Mouse (Mus musculus): ENCODE results near the gene Mapk1ip1l. TPM values are rescaled to one million over a fixed set of nuclear protein-coding genes. Genes with fewer than 3 reads are reported as not detected.

The Mapk1ip1l gene
- total and polyA plus RNA-seq, 3 experiments = 58.6 to 189 (median 139) TPM

DNA sequence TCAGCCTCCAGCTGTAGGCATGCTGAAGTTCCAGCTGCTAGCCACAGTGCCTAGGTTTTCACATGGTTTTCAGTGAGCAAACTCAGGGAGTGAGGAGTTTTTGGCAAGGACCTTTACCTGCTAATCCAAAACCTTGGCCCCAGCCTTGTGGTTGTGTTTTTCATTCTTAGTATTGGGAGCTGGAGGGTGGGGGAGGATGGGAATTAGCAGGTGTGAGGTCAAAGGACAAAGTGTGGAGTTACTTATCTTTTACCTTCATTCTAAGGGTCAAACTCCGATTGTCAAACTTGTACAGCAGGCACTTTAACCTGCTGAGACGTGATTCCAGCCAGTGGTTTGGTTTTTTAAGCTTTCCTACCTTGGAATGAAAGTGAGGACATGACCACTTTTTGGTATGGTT is 1.8 kb upstream of the Mapk1ip1l start:
- H3K4me1 ChIP-seq (ENCODE audit: insufficient read depth, low read depth, low read length) = peaks cover 31% of the 10 kb centered on the region
- no peak for DNase-seq (ENCODE audit: low spot score)
- ATAC-seq (ENCODE audit: extremely low read depth, insufficient number of reproducible peaks, low FRiP score, poor library complexity, severe bottlenecking) = no peak
- H3K27me3 ChIP-seq (ENCODE audit: insufficient read depth, low read length) = no peaks in the 10 kb centered on the region
- no peak overlapping the region for H3K4me3 ChIP-seq (ENCODE audit: low read depth, low read length)
- TF ChIP-seq GATA2 (IDR thresholded peaks at IDR 0.05; ENCODE audit: borderline replicate concordance, low read depth, low read length) (no peak), POLR2AphosphoS5 (IDR thresholded peaks at IDR 0.05; ENCODE audit: insufficient replicate concordance, low read depth, low read length) (no peak), GATA1 (IDR thresholded peaks at IDR 0.05; ENCODE audit: borderline replicate concordance, low read length) (no peak), CTCF (IDR thresholded peaks at IDR 0.05; ENCODE audit: low read depth, low read length) (no peak), TAL1 (conservative IDR thresholded peaks at IDR 0.05; ENCODE audit: low read depth, low read length) (no peak)
- H3K9me3 ChIP-seq (replicated peaks) = no peaks in the 10 kb centered on the region
- peaks cover 36% of the 10 kb centered on the region for H3K36me3 ChIP-seq (replicated peaks)

DNA sequence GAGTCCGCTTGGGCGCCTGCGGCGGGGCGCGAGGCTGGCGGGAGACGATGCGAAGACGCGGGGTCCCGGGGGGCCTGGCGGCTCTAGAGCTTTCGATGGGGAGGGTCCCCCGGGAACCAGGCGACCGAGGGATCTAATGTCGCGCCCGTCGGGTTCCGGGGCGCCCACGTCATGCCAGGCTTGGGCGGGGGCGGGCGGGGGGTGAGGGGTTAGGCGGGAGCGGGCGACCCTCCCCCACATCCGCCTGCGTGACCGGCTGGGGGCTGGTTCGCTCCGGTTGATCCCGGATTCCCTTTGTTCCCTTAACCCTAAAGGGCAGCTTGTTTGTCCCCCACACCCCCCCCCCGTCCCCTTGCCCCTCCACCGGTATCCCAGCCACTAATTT is 334 bp downstream of the Mapk1ip1l start:
- Histone ChIP-seq H3K4me3 (ENCODE audit: low read depth, low read length) (peak overlapping the region; percentile 94), H3K4me1 (ENCODE audit: insufficient read depth, low read depth, low read length) (peaks cover 43% of the 10 kb centered on the region), H3K9me3 (replicated peaks) (no peaks in the 10 kb centered on the region), H3K36me3 (replicated peaks) (peaks cover 33% of the 10 kb centered on the region), H3K27me3 (ENCODE audit: insufficient read depth, low read length) (no peaks in the 10 kb centered on the region)
- ATAC-seq (ENCODE audit: extremely low read depth, insufficient number of reproducible peaks, low FRiP score, poor library complexity, severe bottlenecking) (no peak), DNase-seq (ENCODE audit: low spot score) (peak; percentile 37)
- no peak for TF ChIP-seq GATA2 (IDR thresholded peaks at IDR 0.05; ENCODE audit: borderline replicate concordance, low read depth, low read length)
- TF ChIP-seq POLR2AphosphoS5 (IDR thresholded peaks at IDR 0.05; ENCODE audit: insufficient replicate concordance, low read depth, low read length) = no peak
- no peak for TF ChIP-seq TAL1 (conservative IDR thresholded peaks at IDR 0.05; ENCODE audit: low read depth, low read length)
- no peak for TF ChIP-seq GATA1 (IDR thresholded peaks at IDR 0.05; ENCODE audit: borderline replicate concordance, low read length)
- no peak for TF ChIP-seq CTCF (IDR thresholded peaks at IDR 0.05; ENCODE audit: low read depth, low read length)

DNA sequence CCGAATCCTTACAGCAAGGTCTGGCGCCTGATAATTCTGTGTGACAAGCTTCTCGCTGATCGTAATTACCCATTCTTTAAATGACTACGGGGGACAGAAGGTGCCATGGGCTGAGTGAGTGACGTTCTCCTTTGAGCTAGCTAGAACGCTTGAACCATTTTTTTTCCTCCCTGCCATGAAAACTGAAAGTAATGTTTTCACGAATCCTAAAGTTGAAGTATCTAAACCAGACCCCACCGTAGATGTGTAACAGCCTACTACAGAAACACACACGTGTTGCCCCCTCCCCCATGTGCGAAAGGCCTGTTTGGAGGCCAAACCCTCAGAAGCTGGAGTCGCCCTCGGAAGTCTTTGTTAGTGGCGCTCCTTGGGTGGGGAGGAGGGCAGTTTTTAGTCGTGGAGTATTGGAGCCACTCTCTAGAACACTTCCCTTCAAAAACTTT is 774 bp downstream of the Mapk1ip1l start:
- TF ChIP-seq CTCF (IDR thresholded peaks at IDR 0.05; ENCODE audit: low read depth, low read length) (no peak), GATA2 (IDR thresholded peaks at IDR 0.05; ENCODE audit: borderline replicate concordance, low read depth, low read length) (no peak), POLR2AphosphoS5 (IDR thresholded peaks at IDR 0.05; ENCODE audit: insufficient replicate concordance, low read depth, low read length) (no peak), GATA1 (IDR thresholded peaks at IDR 0.05; ENCODE audit: borderline replicate concordance, low read length) (no peak), TAL1 (conservative IDR thresholded peaks at IDR 0.05; ENCODE audit: low read depth, low read length) (no peak)
- DNase-seq (ENCODE audit: low spot score) (no peak), ATAC-seq (ENCODE audit: extremely low read depth, insufficient number of reproducible peaks, low FRiP score, poor library complexity, severe bottlenecking) (no peak)
- Histone ChIP-seq H3K9me3 (replicated peaks) (no peaks in the 10 kb centered on the region), H3K4me3 (ENCODE audit: low read depth, low read length) (peak overlapping the region; percentile 94), H3K4me1 (ENCODE audit: insufficient read depth, low read depth, low read length) (peaks cover 44% of the 10 kb centered on the region), H3K27me3 (ENCODE audit: insufficient read depth, low read length) (no peaks in the 10 kb centered on the region), H3K36me3 (replicated peaks) (peaks cover 35% of the 10 kb centered on the region)

DNA sequence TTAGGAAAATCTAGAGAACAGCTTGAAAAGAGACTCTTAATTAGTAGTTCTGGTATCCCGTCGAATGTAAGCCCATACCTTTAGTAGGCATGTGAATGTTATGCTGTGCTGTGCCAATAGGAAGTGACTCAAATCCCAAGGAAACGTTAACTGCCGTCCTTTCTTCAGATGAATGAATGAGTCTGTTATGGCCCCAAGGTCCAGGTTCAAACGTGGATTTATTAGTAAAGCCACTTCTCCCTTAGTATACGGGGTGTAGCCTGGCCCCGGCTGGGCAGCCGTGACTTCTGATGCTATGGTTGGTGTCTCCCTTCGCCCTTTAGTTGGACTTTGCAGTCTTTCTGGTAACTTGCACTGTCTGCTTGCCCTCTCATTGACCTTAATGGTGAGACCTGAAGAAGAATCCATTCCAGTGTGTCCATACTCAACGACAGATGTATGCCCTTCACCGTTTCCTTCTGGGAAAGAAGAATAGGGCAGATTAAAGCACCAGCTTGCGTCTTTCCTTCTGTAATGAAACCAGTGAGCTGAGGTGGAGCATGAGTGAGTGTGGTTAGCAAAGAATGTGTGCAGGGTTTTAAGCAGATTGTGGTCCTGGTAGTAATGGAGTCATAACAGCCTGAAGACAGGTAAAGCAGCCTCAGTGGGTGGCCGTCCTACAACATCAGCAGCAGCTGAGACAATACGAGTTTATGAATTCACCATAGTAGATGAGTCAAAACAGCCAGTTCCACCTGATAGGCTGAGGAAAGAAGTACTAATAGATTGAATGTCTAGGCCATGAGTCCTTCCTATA is 5.0 kb downstream of the Mapk1ip1l start:
- DNase-seq (ENCODE audit: low spot score) (no peak), ATAC-seq (ENCODE audit: extremely low read depth, insufficient number of reproducible peaks, low FRiP score, poor library complexity, severe bottlenecking) (no peak)
- H3K36me3 ChIP-seq (replicated peaks) = peaks cover 61% of the 10 kb centered on the region

DNA sequence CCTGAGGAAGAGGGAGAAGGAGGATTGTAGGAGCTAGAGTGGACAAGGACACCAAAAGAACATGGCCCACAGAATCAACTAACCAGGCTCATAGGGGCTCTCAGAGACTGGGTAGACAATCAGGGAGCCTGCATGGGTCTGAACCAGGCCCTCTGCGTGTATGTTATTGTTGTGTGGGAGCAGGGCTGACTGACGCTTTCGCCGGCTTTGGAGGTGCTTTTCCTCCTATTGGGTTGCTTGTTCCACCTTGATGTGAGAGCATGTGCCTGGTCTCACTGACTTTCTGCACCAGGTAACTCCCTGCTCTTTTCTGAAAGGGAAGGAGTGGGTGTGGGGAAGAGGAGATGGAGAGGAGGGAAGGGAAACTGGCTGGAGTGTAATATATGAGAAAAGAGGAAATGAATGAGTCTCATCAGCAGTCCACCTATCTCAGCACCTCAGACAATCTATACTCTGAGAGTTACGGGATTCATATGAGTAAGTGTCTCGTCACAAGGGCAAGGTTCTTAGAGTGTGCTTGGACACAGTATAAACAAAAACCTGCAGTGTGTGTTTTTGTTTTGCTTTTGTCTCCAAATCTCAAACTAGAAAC is 6.8 kb downstream of the Mapk1ip1l start:
- Histone ChIP-seq H3K36me3 (replicated peaks) (peaks cover 73% of the 10 kb centered on the region), H3K27me3 (ENCODE audit: insufficient read depth, low read length) (no peaks in the 10 kb centered on the region), H3K4me1 (ENCODE audit: insufficient read depth, low read depth, low read length) (peaks cover 41% of the 10 kb centered on the region), H3K4me3 (ENCODE audit: low read depth, low read length) (no peak overlapping the region), H3K9me3 (replicated peaks) (no peaks in the 10 kb centered on the region)
- DNase-seq (ENCODE audit: low spot score) = no peak
- no peak for TF ChIP-seq GATA1 (IDR thresholded peaks at IDR 0.05; ENCODE audit: borderline replicate concordance, low read length)
- no peak for TF ChIP-seq TAL1 (conservative IDR thresholded peaks at IDR 0.05; ENCODE audit: low read depth, low read length)
- no peak for TF ChIP-seq POLR2AphosphoS5 (IDR thresholded peaks at IDR 0.05; ENCODE audit: insufficient replicate concordance, low read depth, low read length)
- no peak for TF ChIP-seq CTCF (IDR thresholded peaks at IDR 0.05; ENCODE audit: low read depth, low read length)
- no peak for TF ChIP-seq GATA2 (IDR thresholded peaks at IDR 0.05; ENCODE audit: borderline replicate concordance, low read depth, low read length)
- ATAC-seq (ENCODE audit: extremely low read depth, insufficient number of reproducible peaks, low FRiP score, poor library complexity, severe bottlenecking) = no peak

More for the DNA sequence above, 5.0 kb downstream of the Mapk1ip1l start:
- TF ChIP-seq POLR2AphosphoS5 (IDR thresholded peaks at IDR 0.05; ENCODE audit: insufficient replicate concordance, low read depth, low read length) = no peak
- TF ChIP-seq GATA1 (IDR thresholded peaks at IDR 0.05; ENCODE audit: borderline replicate concordance, low read length) = no peak
- TF ChIP-seq CTCF (IDR thresholded peaks at IDR 0.05; ENCODE audit: low read depth, low read length) = no peak
- TF ChIP-seq GATA2 (IDR thresholded peaks at IDR 0.05; ENCODE audit: borderline replicate concordance, low read depth, low read length) = no peak
- TF ChIP-seq TAL1 (conservative IDR thresholded peaks at IDR 0.05; ENCODE audit: low read depth, low read length) = no peak
- H3K9me3 ChIP-seq (replicated peaks) = no peaks in the 10 kb centered on the region
- no peak overlapping the region for H3K4me3 ChIP-seq (ENCODE audit: low read depth, low read length)
- H3K4me1 ChIP-seq (ENCODE audit: insufficient read depth, low read depth, low read length) = peaks cover 41% of the 10 kb centered on the region
- no peaks in the 10 kb centered on the region for H3K27me3 ChIP-seq (ENCODE audit: insufficient read depth, low read length)

DNA sequence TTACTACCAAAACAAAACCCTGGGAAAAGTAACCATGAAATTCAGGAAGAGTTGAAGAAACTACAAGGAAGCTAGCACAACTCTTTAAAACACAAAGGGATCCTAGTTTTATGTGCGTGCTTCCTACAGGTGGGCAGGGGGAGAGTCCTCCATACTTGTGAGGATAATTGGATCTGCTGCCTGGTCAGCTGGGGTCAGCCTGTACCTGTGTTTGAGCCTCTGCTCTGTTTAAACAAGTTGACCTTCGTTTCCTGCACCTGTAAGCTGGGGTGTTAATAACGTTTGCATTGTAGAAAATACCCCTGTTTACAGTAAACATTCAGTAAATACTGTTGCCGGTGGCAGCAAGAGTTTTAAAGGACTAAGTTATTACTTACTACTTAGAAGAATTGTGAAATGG is 7.9 kb downstream of the Mapk1ip1l start:
- Histone ChIP-seq H3K4me1 (ENCODE audit: insufficient read depth, low read depth, low read length) (peaks cover 30% of the 10 kb centered on the region), H3K9me3 (replicated peaks) (no peaks in the 10 kb centered on the region), H3K27me3 (ENCODE audit: insufficient read depth, low read length) (no peaks in the 10 kb centered on the region), H3K4me3 (ENCODE audit: low read depth, low read length) (no peak overlapping the region), H3K36me3 (replicated peaks) (peaks cover 75% of the 10 kb centered on the region)
- TF ChIP-seq CTCF (IDR thresholded peaks at IDR 0.05; ENCODE audit: low read depth, low read length) (no peak), POLR2AphosphoS5 (IDR thresholded peaks at IDR 0.05; ENCODE audit: insufficient replicate concordance, low read depth, low read length) (no peak), GATA1 (IDR thresholded peaks at IDR 0.05; ENCODE audit: borderline replicate concordance, low read length) (no peak), TAL1 (conservative IDR thresholded peaks at IDR 0.05; ENCODE audit: low read depth, low read length) (no peak), GATA2 (IDR thresholded peaks at IDR 0.05; ENCODE audit: borderline replicate concordance, low read depth, low read length) (no peak)
- DNase-seq (ENCODE audit: low spot score) (no peak), ATAC-seq (ENCODE audit: extremely low read depth, insufficient number of reproducible peaks, low FRiP score, poor library complexity, severe bottlenecking) (no peak)
